Mouse (Mus musculus): ENCODE results near the gene Ppm1j.

DNA sequence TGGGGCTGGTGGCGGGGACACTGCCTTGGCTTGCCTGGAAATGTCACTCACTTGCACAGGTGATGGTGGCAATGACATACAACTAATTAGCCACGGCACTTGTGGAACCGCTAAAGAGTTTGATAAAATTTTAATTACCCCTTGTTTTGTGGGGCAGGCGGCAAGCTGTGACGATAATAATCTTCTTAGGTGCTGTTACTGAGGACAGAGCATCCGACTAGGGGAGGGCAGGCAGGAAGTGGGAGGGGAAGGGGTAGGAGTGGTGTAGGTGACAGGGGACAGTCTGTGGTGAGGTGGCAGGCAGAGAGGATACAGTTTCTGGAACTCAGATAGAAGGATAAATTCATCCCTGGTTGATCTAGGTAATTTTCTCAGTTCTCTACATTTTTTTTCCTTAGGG is 9.4 kb upstream of the Ppm1j start:
- TF ChIP-seq USF1 (IDR thresholded peaks at IDR 0.05; ENCODE audit: low read depth) (no peak), E2F4 (IDR thresholded peaks at IDR 0.05; ENCODE audit: insufficient read depth) (no peak), POLR2A (IDR thresholded peaks at IDR 0.05; ENCODE audit: insufficient read length, low read depth) (no peak), MAX (IDR thresholded peaks at IDR 0.05; ENCODE audit: low read depth) (no peak), MYOG (IDR thresholded peaks at IDR 0.05; ENCODE audit: control insufficient read depth in 1 of 3, insufficient read depth in 1 of 3, insufficient read length in 2 of 3, low read depth in 2 of 3) (no peak), MYOD1 (IDR thresholded peaks at IDR 0.05; ENCODE audit: control insufficient read depth in 1 of 3, insufficient read length in 2 of 3, low read depth in 2 of 3) (no peak), POLR2AphosphoS2 (IDR thresholded peaks at IDR 0.05; ENCODE audit: insufficient read length, low read depth) (no peak), CEBPB (IDR thresholded peaks at IDR 0.05; ENCODE audit: insufficient read depth, poor library complexity, severe bottlenecking) (no peak), SRF (IDR thresholded peaks at IDR 0.05; ENCODE audit: control insufficient read depth, insufficient read length, low read depth) (no peak)

Data from myocyte (in vitro differentiated cells).